In the genomic region with DNA sequence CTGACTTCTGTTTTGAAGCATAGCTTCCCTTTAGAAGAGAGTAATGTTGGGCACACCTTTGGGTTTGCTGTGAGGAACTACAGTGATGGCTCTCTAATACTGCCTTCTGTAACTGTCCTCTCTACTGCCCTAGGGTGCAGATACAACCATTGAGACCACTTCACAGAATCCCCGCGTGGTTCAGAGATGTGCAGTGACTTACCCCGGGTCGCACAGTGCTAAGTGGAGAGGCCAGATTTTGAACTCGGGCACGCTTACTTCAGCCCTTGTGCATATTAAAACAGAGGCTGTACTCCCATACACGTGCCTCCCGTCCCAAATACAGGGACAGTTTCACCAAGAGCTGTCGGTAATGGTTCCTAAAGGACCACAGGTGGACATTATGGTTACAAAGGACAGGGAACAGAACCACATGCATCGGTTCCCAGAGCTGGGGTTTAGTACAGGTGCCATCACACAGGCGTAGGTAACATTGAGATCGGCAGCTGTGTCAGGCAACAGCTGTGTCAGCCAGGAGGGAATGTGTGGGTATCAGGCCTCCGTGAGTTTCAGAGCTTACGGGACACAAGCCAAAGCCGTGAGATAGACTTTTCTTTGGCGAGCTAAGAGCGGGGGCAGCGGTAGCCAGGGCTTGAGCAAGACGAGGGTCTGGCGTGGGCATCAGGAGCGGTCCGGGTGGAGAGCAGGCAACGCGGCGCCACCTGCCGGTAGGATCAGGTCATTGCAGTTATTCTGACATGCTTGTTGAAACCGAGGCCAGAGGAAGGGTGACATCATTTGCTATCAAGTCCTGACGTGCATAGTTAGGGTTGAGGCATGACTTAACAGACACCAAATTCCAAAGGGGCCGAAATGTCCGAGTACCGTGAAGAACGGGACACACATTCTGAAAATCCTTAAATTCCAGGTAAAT, we compare ENCODE assay signal across 8 mouse cellular contexts.
DNase-seq lines count a peak whose midpoint lies in the region; ATAC-seq lines count a peak whose summit lies in the region.

No protein-coding gene starts in this region.

- 7% methylated on average over 32 of the region's 32 CpGs for WGBS in hindbrain, embryonic 14.5 days

- no peaks in the 10 kb centered on the region for H3K36me3 ChIP-seq in hindbrain, embryonic 14.5 days (replicated peaks; ENCODE audit: control insufficient read depth, insufficient read depth)

- peak; percentile 78 for ATAC-seq in hindbrain, embryonic 14.5 days (ENCODE audit: low FRiP score)

- 0 out of 2 replicates have a peak, but pooled peaks cover 4% of the 10 kb centered on the region for H3K4me1 ChIP-seq in hindbrain, embryonic 14.5 days (replicated peaks; ENCODE audit: control insufficient read depth, insufficient read depth, low read length)

- H3K27ac ChIP-seq in hindbrain, embryonic 14.5 days, result no peak overlapping the region

- peak; percentile 84 for DNase-seq in T-cell, adult 2 months (ENCODE audit: low spot score)
- DNase-seq in cerebellum, postnatal 4 days (ENCODE audit: low spot score in 2 of 2), result peak; percentile 92 to 97
- DNase-seq in frontal cortex, postnatal 36 days (ENCODE audit: low spot score in 2 of 2), result peak; percentile 85 to 90
- DNase-seq in hindbrain, embryonic 14.5 days (ENCODE audit: low spot score), result peak; percentile 89
- peak; percentile 83 to 91 for DNase-seq in layer of hippocampus, postnatal 25 days (ENCODE audit: extremely low spot score in 1 of 2, low spot score in 1 of 2)
- DNase-seq in lung, postnatal 14 days, result peak; percentile 88
- peak; percentile 96 for DNase-seq in retina, embryonic 14.5 days (ENCODE audit: low spot score)
- peak; percentile 85 to 88 for DNase-seq in thymus, postnatal 36 days

- H3K4me3 ChIP-seq in hindbrain, embryonic 14.5 days (replicated peaks; ENCODE audit: low read length), result peak overlapping the region; percentile 20

- H3K9ac ChIP-seq in hindbrain, embryonic 14.5 days, result 0 out of 2 replicates have a peak overlapping the region, but pooled peaks have one; percentile 24

- peak overlapping the region; percentile 52 for H3K4me2 ChIP-seq in hindbrain, embryonic 14.5 days (replicated peaks)

- H3K9me3 ChIP-seq in hindbrain, embryonic 14.5 days (ENCODE audit: control insufficient read depth, low read length), result no peaks in the 10 kb centered on the region

- 0 out of 2 replicates have a peak, but pooled peaks cover 6% of the 10 kb centered on the region for H3K27me3 ChIP-seq in hindbrain, embryonic 14.5 days (ENCODE audit: control insufficient read depth, insufficient read depth, low read length)
